Comparison of ENCODE assay signal across 9 mouse cellular contexts in the genomic region with DNA sequence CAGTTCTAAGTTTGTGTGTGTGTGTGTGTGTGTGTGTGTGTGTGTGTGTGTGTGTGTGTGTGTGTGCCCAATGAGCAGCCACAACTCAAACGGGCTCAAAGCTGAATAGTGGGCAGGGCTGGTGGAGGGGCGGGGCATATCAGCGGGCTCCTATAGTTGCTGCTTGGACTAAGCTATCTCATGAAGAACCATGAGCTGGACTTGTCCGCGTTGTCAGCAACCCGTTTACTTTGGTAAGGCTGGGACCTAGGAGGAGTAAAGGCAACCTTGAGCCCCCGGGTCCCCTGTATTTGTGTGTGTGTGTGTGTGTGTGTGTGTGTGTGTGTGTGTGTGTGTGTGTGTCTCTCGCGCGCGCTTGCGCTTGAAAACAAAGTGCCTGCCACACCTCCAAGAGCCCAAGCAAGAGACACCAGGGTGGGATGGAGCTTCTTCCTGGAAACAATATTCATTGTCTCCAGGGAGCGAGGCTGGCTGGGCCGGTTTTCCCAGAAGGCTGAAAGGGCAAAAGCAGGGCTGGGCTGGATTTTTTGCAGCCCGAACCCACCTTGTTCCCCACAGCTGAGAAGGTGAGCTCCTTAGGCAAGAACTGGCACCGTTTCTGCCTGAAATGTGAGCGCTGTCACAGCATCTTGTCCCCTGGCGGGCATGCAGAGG. TPM values are rescaled to one million over a fixed set of nuclear protein-coding genes. Genes with fewer than 3 reads are reported as not detected.
DNase-seq lines count a peak whose midpoint lies in the region; ATAC-seq lines count a peak whose summit lies in the region.
"Had no signal": no experiment of that assay in that cellular context is flagged by ENCODE, and none has a peak within 500 bp of the region (broad histone marks: within the 10 kb centered on the region; RNA-seq: fewer than 3 reads in every experiment).

A gene (plus strand): TSS at position 166 of the 654 bp plus-strand sequence.

- WGBS in embryonic facial prominence, embryonic 10.5 days, result 6% methylated on average over 18 of the region's 18 CpGs
- 14% methylated on average over 18 of the region's 18 CpGs for WGBS in limb, embryonic 10.5 days
- 11% methylated on average over 18 of the region's 18 CpGs for WGBS in neural tube, embryonic 15.5 days

- peak within 1 kb of the TSS; percentile 37 for H3K4me2 ChIP-seq in neural tube, embryonic 15.5 days

- H3K9me3 ChIP-seq in embryonic facial prominence, embryonic 10.5 days, result no peaks in the 10 kb centered on the region
- H3K9me3 ChIP-seq in limb, embryonic 10.5 days (replicated peaks), result no peaks in the 10 kb centered on the region
- H3K9me3 ChIP-seq in neural tube, embryonic 15.5 days (replicated peaks), result no peaks in the 10 kb centered on the region

- ATAC-seq in neural tube, embryonic 15.5 days (ENCODE audit: low FRiP score), result no peak
- ATAC-seq in monocyte, adult 5-6 weeks (replicated peaks; ENCODE audit: insufficient number of reproducible peaks, low FRiP score, low TSS enrichment, poor library complexity, severe bottlenecking), result no peak

- peak within 1 kb of the TSS; percentile 47 for H3K4me3 ChIP-seq in embryonic facial prominence, embryonic 10.5 days
- peak within 1 kb of the TSS; percentile 43 for H3K4me3 ChIP-seq in limb, embryonic 10.5 days
- H3K4me3 ChIP-seq in neural tube, embryonic 15.5 days (replicated peaks), result no peak within 1 kb of the TSS

- no peaks in the 10 kb centered on the region for H3K36me3 ChIP-seq in embryonic facial prominence, embryonic 10.5 days (replicated peaks)
- no peaks in the 10 kb centered on the region for H3K36me3 ChIP-seq in limb, embryonic 10.5 days
- H3K36me3 ChIP-seq in neural tube, embryonic 15.5 days, result peaks cover 11% of the 10 kb centered on the region

- H3K27ac ChIP-seq in embryonic facial prominence, embryonic 10.5 days (replicated peaks), result no peak within 1 kb of the TSS
- no peak within 1 kb of the TSS for H3K27ac ChIP-seq in limb, embryonic 10.5 days
- H3K27ac ChIP-seq in neural tube, embryonic 15.5 days (replicated peaks), result no peak within 1 kb of the TSS

- peak; percentile 65 for DNase-seq in kidney, postnatal 10 days
- no peak for DNase-seq in kidney, adult 11 months
- peak; percentile 53 for DNase-seq in embryonic facial prominence, embryonic 10.5 days (ENCODE audit: low spot score)
- DNase-seq in limb, embryonic 10.5 days (ENCODE audit: low spot score), result no peak
- no peak for DNase-seq in spleen, postnatal 36 days (ENCODE audit: low spot score in 2 of 2)
- no peak for DNase-seq in right cerebral cortex, adult 2 months (ENCODE audit: low spot score in 2 of 2)

- peaks cover 25% of the 10 kb centered on the region for H3K4me1 ChIP-seq in embryonic facial prominence, embryonic 10.5 days
- peaks cover 15% of the 10 kb centered on the region for H3K4me1 ChIP-seq in limb, embryonic 10.5 days
- H3K4me1 ChIP-seq in neural tube, embryonic 15.5 days, result peaks cover 3% of the 10 kb centered on the region; the same call in 1 of the 2 replicates

- H3K9ac ChIP-seq in neural tube, embryonic 15.5 days (replicated peaks), result no peak within 1 kb of the TSS

- peaks cover 39% of the 10 kb centered on the region for H3K27me3 ChIP-seq in embryonic facial prominence, embryonic 10.5 days (replicated peaks; ENCODE audit: low read depth, poor library complexity, severe bottlenecking)
- peaks cover 40% of the 10 kb centered on the region for H3K27me3 ChIP-seq in limb, embryonic 10.5 days (ENCODE audit: low read depth, poor library complexity, severe bottlenecking)
- H3K27me3 ChIP-seq in neural tube, embryonic 15.5 days (replicated peaks), result no peaks in the 10 kb centered on the region

RNA-seq across cellular contexts. Expression of the gene that starts here (rescaled TPM):
- polyA plus RNA-seq in embryonic facial prominence, embryonic 10.5 days (2016; fragmentation: Nextera tagmentation; extraction: Ambion mirVana), result 0.77 TPM in 1 of 2 replicates, not detected in the other
- 0.21 and 0.44 TPM in 2 replicates for polyA plus RNA-seq in limb, embryonic 10.5 days (2016; fragmentation: Nextera tagmentation; extraction: Ambion mirVana)
- 2.7 and 43.4 TPM in 2 replicates for polyA plus RNA-seq in neural tube, embryonic 15.5 days (2015; fragmentation: Nextera tagmentation; extraction: Ambion mirVana)
- total RNA-seq in monocyte, adult 5-6 weeks (2017), result not detected in 3 replicates
- polyA plus RNA-seq: liver, embryonic 16.5 days had no signal

Comparison
In these comparisons a context has a peak if more than half of its experiments do, and no peak if none do; other contexts are left out.
1. Peak in DNase-seq and H3K4me3 ChIP-seq in embryonic facial prominence, embryonic 10.5 days; RNA of the gene not detected or under 1 TPM.